Mouse (Mus musculus) left cerebral cortex, postnatal 4 days (tissue): Measurements from ENCODE around the gene Vsig2. TPM values are rescaled to one million over a fixed set of nuclear protein-coding genes. Genes with fewer than 3 reads are reported as not detected.
A peak's percentile ranks its signal among the peaks of the same experiment; 100 is the strongest.

Experiments used
- DNase-seq: peaks from one replicate; pipeline ENCODE4 v3.0.0-alpha.2; 2022
- intact Hi-C: fragments of 180-260 bp; cut with DNase I; formaldehyde crosslinking; loops from one replicate; pipeline ENCODE4 v1.15.1; 2025
- total RNA-seq, 2 experiments: library from RNA; stranded (reverse); gene quantifications; 2 replicates each; pipeline ENCODE4 v1.2.3; 2021

The Vsig2 gene
- total RNA-seq, 2 experiments from 2014 or later, result 3.4 TPM

GRCm38 (mm10) chr9:37530888-37531705 is 8.0 kb upstream of the Vsig2 start:
- DNase-seq, result peak; percentile 38
- intact Hi-C loops, result no loop called here

- intact Hi-C loops, result no loop called here
- DNase-seq, result no peak
Measured at GRCm38 (mm10) chr9:37536851-37537250, 2.2 kb upstream of the Vsig2 start.

GRCm38 (mm10) chr9:37537658-37538250 is 1.3 kb upstream of the Vsig2 start:
- intact Hi-C loops, result no loop called here
- DNase-seq, result no peak

GRCm38 (mm10) chr9:37540226-37540625 is 1.2 kb downstream of the Vsig2 start:
- intact Hi-C loops, result no loop called here
- DNase-seq, result no peak

- DNase-seq, result no peak
Measured at GRCm38 (mm10) chr9:37540701-37541575, 1.9 kb downstream of the Vsig2 start.

GRCm38 (mm10) chr9:37541851-37542642 is 3.0 kb downstream of the Vsig2 start:
- intact Hi-C loops, result no loop called here
- DNase-seq, result no peak

More at GRCm38 (mm10) chr9:37540701-37541575, 1.9 kb downstream of the Vsig2 start:
- intact Hi-C loops, result no loop called here

- DNase-seq, result no peak
- intact Hi-C loops, result no loop called here
Measured at GRCm38 (mm10) chr9:37543869-37544440, 4.9 kb downstream of the Vsig2 start.

- intact Hi-C loops, result loop anchor here (5.0 kb wide), 1 partner anchor 112 kb away; the partner anchor contains the start of gene Robo3
- DNase-seq, result peak; percentile 62
Measured at GRCm38 (mm10) chr9:37544447-37545165, 5.6 kb downstream of the Vsig2 start.

- intact Hi-C loops, result loop anchor here (5.0 kb wide), 1 partner anchor 113 kb away; the partner anchor contains the start of gene Robo3
- DNase-seq, result no peak
Measured at GRCm38 (mm10) chr9:37545166-37545610, 6.1 kb downstream of the Vsig2 start.

GRCm38 (mm10) chr9:37545847-37546452 is 6.9 kb downstream of the Vsig2 start:
- intact Hi-C loops, result loop anchor here (5.0 kb wide), 1 partner anchor 114 kb away; the partner anchor contains the start of gene Robo3
- no peak for DNase-seq

GRCm38 (mm10) chr9:37546889-37547288 is 7.8 kb downstream of the Vsig2 start:
- no peak for DNase-seq
- intact Hi-C loops, result loop anchor here (5.0 kb wide), 1 partner anchor 115 kb away; the partner anchor contains the start of gene Robo3

GRCm38 (mm10) chr9:37550435-37550834 is 11.4 kb downstream of the Vsig2 start:
- DNase-seq, result no peak
- intact Hi-C loops, result loop anchor here (10.0 kb wide), 2 partner anchors 64 to 384 kb away; partner anchors contain the start of gene Spa17

GRCm38 (mm10) chr9:37551751-37552531 is 12.9 kb downstream of the Vsig2 start:
- DNase-seq, result no peak
- intact Hi-C loops, result loop anchor here (10.0 kb wide), 2 partner anchors 63 to 383 kb away; partner anchors contain the start of gene Spa17

- DNase-seq, result peak; percentile 76
- intact Hi-C loops, result loop anchor here (10.0 kb wide), 2 partner anchors 62 to 382 kb away; partner anchors contain the start of gene Spa17
Measured at GRCm38 (mm10) chr9:37552536-37553293, 13.7 kb downstream of the Vsig2 start, which contains the start of gene Nrgn. Nrgn (minus strand) TSS chr9:37552904.

GRCm38 (mm10) chr9:37554279-37554678 is 15.2 kb downstream of the Vsig2 start:
- DNase-seq, result no peak
- intact Hi-C loops, result loop anchor here (10.0 kb wide), 2 partner anchors 61 to 381 kb away; partner anchors contain the start of gene Spa17
